Mouse (Mus musculus) MEL (cell line): ENCODE measurements around the gene Hltf. TPM values are rescaled to one million over a fixed set of nuclear protein-coding genes. Genes with fewer than 3 reads are reported as not detected.
"Not testable (repeated sequence)": the region's sequence is repeated elsewhere in the genome, so short reads cannot be mapped to it uniquely, and the experiment has no call there.

Source experiments
- DNase-seq: peaks from one replicate; pipeline ENCODE4 v3.0.0; 2011; ENCODE audit warnings: low read depth, low spot score
- H3K27ac ChIP-seq: 2 replicates; pipeline ENCODE4 v1.5.1; 2012; ENCODE audit warnings: low read depth, mild to moderate bottlenecking, control low read depth, low read length, moderate library complexity; ENCODE audit not compliant: control insufficient read depth
- H3K27me3 ChIP-seq, 2 experiments: fragments of 150-350 bp in 1 of 2; sonication (generic) in 1 of 2; 2 replicates each; pipeline ENCODE4 v1.6.1; 2012; ENCODE audit warnings: low read length in 2 of 2, mild to moderate bottlenecking in 2 of 2, improper control_type of control experiment in 1 of 2, moderate library complexity in 1 of 2; ENCODE audit not compliant: insufficient read depth in 2 of 2, control insufficient read depth in 1 of 2
- H3K36me3 ChIP-seq, 2 experiments: 2 replicates each; pipeline ENCODE4 v1.6.1; 2012 to 2014; ENCODE audit warnings: low read length in 2 of 2, improper control_type of control experiment in 1 of 2, inconsistent platforms in 1 of 2, mild to moderate bottlenecking in 1 of 2; ENCODE audit not compliant: insufficient read depth in 2 of 2, control insufficient read depth in 1 of 2
- H3K4me1 ChIP-seq, 2 experiments: fragments of 150-350 bp in 1 of 2; sonication (generic) in 1 of 2; 2 replicates each; pipeline ENCODE4 v1.6.1; 2012; ENCODE audit warnings: low read length in 2 of 2, improper control_type of control experiment in 1 of 2, mild to moderate bottlenecking in 1 of 2; ENCODE audit not compliant: insufficient read depth in 2 of 2, control insufficient read depth in 1 of 2
- H3K4me3 ChIP-seq, 2 experiments: fragments of 150-350 bp in 1 of 2; sonication (generic) in 1 of 2; 2 replicates each; pipeline ENCODE4 v1.5.1; 2012; ENCODE audit warnings: low read depth in 2 of 2, low read length in 2 of 2, mild to moderate bottlenecking in 2 of 2, moderate library complexity in 2 of 2, control low read depth in 1 of 2, improper control_type of control experiment in 1 of 2; ENCODE audit not compliant: control insufficient read depth in 1 of 2, insufficient read depth in 1 of 2
- H3K79me2 ChIP-seq: 2 replicates; pipeline ENCODE4 v1.6.1; 2012; ENCODE audit warnings: mild to moderate bottlenecking, low read length, moderate library complexity; ENCODE audit not compliant: control insufficient read depth, poor library complexity, insufficient read depth
- H3K9ac ChIP-seq: 2 replicates; pipeline ENCODE4 v1.6.1; 2012; ENCODE audit warnings: low read depth, mild to moderate bottlenecking, control low read depth, low read length, moderate library complexity; ENCODE audit not compliant: control insufficient read depth, poor library complexity, severe bottlenecking
- H3K9me3 ChIP-seq: fragments of 150-350 bp; sonication (generic); replicated peaks from 2 replicates; pipeline ENCODE4 v1.6.1; 2012; ENCODE audit warnings: mild to moderate bottlenecking, low read length, improper control_type of control experiment, moderate library complexity; ENCODE audit not compliant: insufficient read depth
- CHD2 ChIP-seq: IDR thresholded peaks from 2 replicates; pipeline ENCODE4 v1.6.1; 2011; ENCODE audit warnings: low read length, improper control_type of control experiment
- EP300 ChIP-seq, 2 experiments: IDR thresholded peaks; 2 replicates each; pipeline ENCODE4 v1.6.1; 2011; ENCODE audit warnings: improper control_type of control experiment in 2 of 2, low read length in 2 of 2, low read depth in 1 of 2, mild to moderate bottlenecking in 1 of 2
- GABPA ChIP-seq: IDR thresholded peaks from 2 replicates; pipeline ENCODE4 v1.6.1; 2012; ENCODE audit warnings: low read depth, mild to moderate bottlenecking, inconsistent platforms, low read length, improper control_type of control experiment, moderate library complexity
- JUND ChIP-seq: IDR thresholded peaks from 2 replicates; pipeline ENCODE4 v1.6.1; 2011; ENCODE audit warnings: low read depth, mild to moderate bottlenecking, improper control_type of control experiment, low read length
- MAFK ChIP-seq: IDR thresholded peaks from 2 replicates; pipeline ENCODE4 v1.6.1; 2011; ENCODE audit warnings: low read depth, mild to moderate bottlenecking, low read length, improper control_type of control experiment, borderline replicate concordance
- MAZ ChIP-seq: IDR thresholded peaks from 2 replicates; pipeline ENCODE4 v1.6.1; 2012; ENCODE audit warnings: low read depth, mild to moderate bottlenecking, inconsistent platforms, low read length, improper control_type of control experiment
- MXI1 ChIP-seq: IDR thresholded peaks from 2 replicates; pipeline ENCODE4 v1.6.1; 2011; ENCODE audit warnings: mild to moderate bottlenecking, low read depth, low read length, improper control_type of control experiment
- MYB ChIP-seq: IDR thresholded peaks from 2 replicates; pipeline ENCODE4 v1.6.1; 2011; ENCODE audit warnings: mild to moderate bottlenecking, low read depth, low read length, improper control_type of control experiment
- MYC ChIP-seq: IDR thresholded peaks from 2 replicates; pipeline ENCODE4 v1.6.1; 2011; ENCODE audit warnings: low read depth, mild to moderate bottlenecking, low read length, improper control_type of control experiment, moderate library complexity
- NELFE ChIP-seq: IDR thresholded peaks from 2 replicates; pipeline ENCODE4 v1.6.1; 2011; ENCODE audit warnings: low read depth, low read length, improper control_type of control experiment
- NRF1 ChIP-seq: IDR thresholded peaks from 2 replicates; pipeline ENCODE4 v1.6.1; 2014; ENCODE audit warnings: low read depth, mild to moderate bottlenecking, inconsistent platforms, low read length, improper control_type of control experiment, moderate library complexity; ENCODE audit not compliant: poor library complexity, insufficient read depth, severe bottlenecking
- POLR2A ChIP-seq, 2 experiments: IDR thresholded peaks; 2 replicates each; pipeline ENCODE4 v1.6.1; 2011 to 2012; ENCODE audit warnings: low read length in 2 of 2, mild to moderate bottlenecking in 2 of 2, control low read depth in 1 of 2, improper control_type of control experiment in 1 of 2, low read depth in 1 of 2, moderate library complexity in 1 of 2; ENCODE audit not compliant: control insufficient read depth in 1 of 2, insufficient read depth in 1 of 2, poor library complexity in 1 of 2
- POLR2AphosphoS2 ChIP-seq: IDR thresholded peaks from 2 replicates; pipeline ENCODE4 v1.6.1; 2011; ENCODE audit warnings: low read length, improper control_type of control experiment
- POLR2AphosphoS5 ChIP-seq: IDR thresholded peaks from 2 replicates; pipeline ENCODE4 v1.6.1; 2012; ENCODE audit warnings: low read depth, borderline replicate concordance, mild to moderate bottlenecking, inconsistent platforms, low read length, moderate library complexity, mixed read lengths
- RAD21 ChIP-seq: IDR thresholded peaks from 2 replicates; pipeline ENCODE4 v1.6.1; 2011; ENCODE audit warnings: mild to moderate bottlenecking, low read depth, low read length, improper control_type of control experiment
- TCF12 ChIP-seq: IDR thresholded peaks from 2 replicates; pipeline ENCODE4 v1.6.1; 2014; ENCODE audit warnings: low read depth, mild to moderate bottlenecking, inconsistent platforms, low read length, improper control_type of control experiment, moderate library complexity
- USF2 ChIP-seq, 2 experiments: IDR thresholded peaks; 2 replicates each; pipeline ENCODE4 v1.6.1; 2011 to 2012; ENCODE audit warnings: improper control_type of control experiment in 2 of 2, low read length in 2 of 2, borderline replicate concordance in 1 of 2, inconsistent platforms in 1 of 2, low read depth in 1 of 2, mild to moderate bottlenecking in 1 of 2; ENCODE audit not compliant: insufficient read depth in 1 of 2
- ZMIZ1 ChIP-seq: IDR thresholded peaks from 2 replicates; pipeline ENCODE4 v1.6.1; 2012; ENCODE audit warnings: low read depth, mild to moderate bottlenecking, inconsistent platforms, low read length, improper control_type of control experiment, moderate library complexity
- polyA plus RNA-seq, 2 experiments: library from polyadenylated mRNA; stranded (reverse) in 1 of 2; unstranded in 1 of 2; fragments of >175 nt in 1 of 2; fragments of >200 nt in 1 of 2; gene quantifications; 2 replicates each; pipeline versions ENCODE4 v1.2.1 to v1.2.4; 2012; ENCODE audit warnings: low replicate concordance in 2 of 2, low read depth in 1 of 2; ENCODE audit not compliant: insufficient read length in 2 of 2, insufficient read depth in 1 of 2, missing spikeins in 1 of 2
- total RNA-seq: library from RNA; depleted of rRNA; stranded (reverse); fragments of 300-350 nt; gene quantifications from 2 replicates; pipeline ENCODE4 v1.2.3, GENCODE M21; 2012

Hltf gene
- total and polyA plus RNA-seq, 3 experiments: 9.8 to 10.0 TPM; not detected in 1

GRCm38 (mm10) chr3:20036069-20036468, 21.5 kb upstream of the Hltf start:
- Histone ChIP-seq H3K4me3 (no peak overlapping the region), H3K9me3 (no peaks in the 10 kb centered on the region), H3K79me2 (peaks cover 11% of the 10 kb centered on the region), H3K9ac (no peak overlapping the region), H3K36me3 (peaks cover 0 to 20% of the 10 kb centered on the region in 2 experiments; a peak in 2 of 4 replicates), H3K27ac (no peak overlapping the region), H3K27me3 (no peaks in the 10 kb centered on the region), H3K4me1 (peaks cover 9 to 18% of the 10 kb centered on the region in 2 experiments)
- no peak for TF ChIP-seq MYB
- TF ChIP-seq JUND: no peak
- no peak for TF ChIP-seq MAZ
- TF ChIP-seq POLR2AphosphoS2: no peak
- TF ChIP-seq RAD21: no peak
- TF ChIP-seq CHD2: no peak
- TF ChIP-seq GABPA: no peak
- no peak for TF ChIP-seq NELFE
- TF ChIP-seq POLR2AphosphoS5: no peak
- no peak for TF ChIP-seq USF2 (IDR thresholded peaks at IDR 0.05; ENCODE audit: borderline replicate concordance in 1 of 2, insufficient read depth in 1 of 2, low read depth in 1 of 2, low read length in 2 of 2)
- no peak for TF ChIP-seq MAFK
- TF ChIP-seq ZMIZ1: no peak
- TF ChIP-seq MYC: no peak
- no peak for TF ChIP-seq EP300 (IDR thresholded peaks at IDR 0.05; ENCODE audit: low read depth in 1 of 2, low read length in 2 of 2)
- no peak for TF ChIP-seq TCF12
- no peak for TF ChIP-seq MXI1
- no peak for TF ChIP-seq NRF1
- no peak for TF ChIP-seq POLR2A (IDR thresholded peaks at IDR 0.05; ENCODE audit: control insufficient read depth in 1 of 2, insufficient read depth in 1 of 2, low read depth in 1 of 2, low read length in 2 of 2, poor library complexity in 1 of 2)
- DNase-seq: no peak

DNA sequence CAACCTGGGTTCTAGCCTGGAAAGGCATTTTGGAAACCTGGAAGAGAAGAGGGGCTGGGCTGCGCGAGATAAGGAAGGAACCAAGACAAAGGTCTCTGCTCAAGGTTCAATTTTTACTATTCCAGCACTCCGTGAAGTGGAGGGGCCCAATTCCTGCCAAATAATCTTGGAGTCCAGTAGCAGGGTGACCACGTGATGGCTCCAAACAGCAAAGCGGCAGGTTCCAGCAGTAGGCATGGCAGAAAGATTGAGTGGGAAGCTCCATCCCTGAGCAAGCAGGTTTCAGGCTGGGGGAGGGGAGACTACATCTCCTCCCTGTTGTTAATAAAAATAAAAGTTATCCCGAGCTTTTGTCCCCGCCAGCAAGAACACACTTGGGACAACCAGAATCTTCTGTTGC, 16.1 kb upstream of the Hltf start:
- not testable (repeated sequence) for H3K9me3 ChIP-seq, H3K36me3 ChIP-seq, H3K79me2 ChIP-seq, H3K4me3 ChIP-seq, H3K27ac ChIP-seq, H3K4me1 ChIP-seq, DNase-seq, H3K27me3 ChIP-seq, H3K9ac ChIP-seq

DNA sequence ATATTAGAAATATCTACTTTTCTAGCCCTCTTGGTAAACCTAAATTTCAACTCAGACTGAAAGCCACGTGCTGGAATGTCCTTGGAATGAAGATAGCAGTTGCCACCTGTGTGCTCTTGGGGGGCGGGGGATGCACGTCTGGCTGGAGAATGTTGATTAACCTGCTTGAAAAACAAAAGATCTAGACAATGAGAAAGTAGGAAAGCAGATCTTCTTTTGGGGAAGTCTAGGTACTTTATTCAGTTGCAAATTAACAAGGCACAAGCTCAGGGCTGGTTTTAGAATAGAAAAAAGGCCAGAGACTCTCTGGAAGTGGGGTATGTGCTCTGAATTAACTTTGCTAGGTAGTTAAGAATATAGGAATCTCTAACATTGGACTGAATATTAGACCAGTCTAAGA, 12.9 kb upstream of the Hltf start:
- not testable (repeated sequence) for H3K9me3 ChIP-seq, H3K4me3 ChIP-seq, H3K9ac ChIP-seq, H3K27me3 ChIP-seq, H3K79me2 ChIP-seq, DNase-seq, H3K36me3 ChIP-seq, H3K4me1 ChIP-seq, H3K27ac ChIP-seq
